In genomic region chr10:121088679-121089078, GRCm38 (mm10) we compare ENCODE assay signal across 18 mouse cellular contexts. TPM values are rescaled to one million over a fixed set of nuclear protein-coding genes. Genes with fewer than 3 reads are reported as not detected.
"Had no signal": no experiment of that assay in that cellular context is flagged by ENCODE, and none has a peak within 500 bp of the region (broad histone marks: within the 10 kb centered on the region; RNA-seq: fewer than 3 reads in every experiment).

No protein-coding gene starts in this region.

- H3K27ac ChIP-seq: liver, embryonic 12.5 days; liver, embryonic 14.5 days; lung, embryonic 15.5 days; midbrain, embryonic 12.5 days; neural tube, embryonic 13.5 days; neural tube, embryonic 15.5 days had no signal

- H3K27me3 ChIP-seq: liver, embryonic 12.5 days; lung, embryonic 15.5 days; midbrain, embryonic 12.5 days; neural tube, embryonic 13.5 days; neural tube, embryonic 15.5 days had no signal

- H3K9me3 ChIP-seq: liver, embryonic 12.5 days; lung, embryonic 15.5 days; midbrain, embryonic 10.5 days; midbrain, embryonic 12.5 days; neural tube, embryonic 13.5 days; neural tube, embryonic 15.5 days had no signal

- H3K9ac ChIP-seq: liver, embryonic 12.5 days; liver, embryonic 14.5 days; lung, embryonic 15.5 days; midbrain, embryonic 12.5 days; neural tube, embryonic 13.5 days; neural tube, embryonic 15.5 days had no signal

- DNase-seq: lung, postnatal 4 days; right cerebral cortex, adult 18-20 months; right cerebral cortex, postnatal 25 days; right cerebral cortex, postnatal 4 days; spleen, adult 18-20 months; thymus, adult 18-20 months; thymus, postnatal 14 days; thymus, postnatal 36 days had no signal

- ATAC-seq: liver, embryonic 12.5 days; midbrain, embryonic 16.5 days had no signal

- H3K4me1 ChIP-seq: liver, embryonic 12.5 days; neural tube, embryonic 15.5 days had no signal

- H3K4me3 ChIP-seq: liver, embryonic 12.5 days; lung, embryonic 15.5 days; midbrain, embryonic 12.5 days; myocyte; neural tube, embryonic 13.5 days; neural tube, embryonic 15.5 days had no signal

- H3K36me3 ChIP-seq: liver, embryonic 12.5 days; lung, embryonic 15.5 days; midbrain, embryonic 10.5 days; midbrain, embryonic 12.5 days; neural tube, embryonic 13.5 days; neural tube, embryonic 15.5 days had no signal

RNA-seq across cellular contexts. Expression of gene Wif1, which starts 54.9 kb away (rescaled TPM):
- polyA plus RNA-seq: thymus, postnatal 0 days had no signal
